In genomic region chr8:12955362-12955879, GRCm38 (mm10) we compare ENCODE assay signal across 19 mouse cellular contexts.
DNase-seq lines count a peak whose midpoint lies in the region; ATAC-seq and TF ChIP-seq lines count a peak whose summit lies in the region.
"Had no signal": no experiment of that assay in that cellular context is flagged by ENCODE, and none has a peak within 500 bp of the region (broad histone marks: within the 10 kb centered on the region; RNA-seq: fewer than 3 reads in every experiment).

No protein-coding gene starts in this region.

- no peaks in the 10 kb centered on the region for H3K79me2 ChIP-seq in myocyte (ENCODE audit: control insufficient read depth, insufficient read depth)

- no peaks in the 10 kb centered on the region for H3K36me3 ChIP-seq in kidney, embryonic 14.5 days (ENCODE audit: control insufficient read depth, insufficient read depth, low read length)
- no peaks in the 10 kb centered on the region for H3K36me3 ChIP-seq in stomach, embryonic 14.5 days (ENCODE audit: control insufficient read depth, insufficient read depth, low read length)
- no peaks in the 10 kb centered on the region for H3K36me3 ChIP-seq in stomach, postnatal 0 days (ENCODE audit: control insufficient read depth, insufficient read depth, low read length)
- H3K36me3 ChIP-seq in myocyte (ENCODE audit: control insufficient read depth, insufficient read depth), result no peaks in the 10 kb centered on the region
- H3K36me3 ChIP-seq: heart, embryonic 12.5 days had no signal

- H3K9me3 ChIP-seq in kidney, embryonic 14.5 days (ENCODE audit: control insufficient read depth, low read length), result no peaks in the 10 kb centered on the region
- no peaks in the 10 kb centered on the region for H3K9me3 ChIP-seq in stomach, embryonic 14.5 days (ENCODE audit: control insufficient read depth, low read depth, low read length)
- H3K9me3 ChIP-seq in stomach, postnatal 0 days (ENCODE audit: control insufficient read depth, low read length), result no peaks in the 10 kb centered on the region
- H3K9me3 ChIP-seq: embryonic facial prominence, embryonic 12.5 days; forebrain, embryonic 13.5 days; heart, embryonic 12.5 days; hindbrain, embryonic 12.5 days had no signal

- DNase-seq in kidney, postnatal 36 days, result no peak
- DNase-seq in stomach, postnatal 0 days (ENCODE audit: low spot score), result no peak
- DNase-seq in frontal cortex, postnatal 10 days (ENCODE audit: low spot score in 2 of 2), result no peak
- no peak for DNase-seq in ovary, adult 18-20 months (ENCODE audit: low spot score)
- DNase-seq: adrenal gland, adult 8-10 months; adrenal gland, postnatal 36 days; cerebellum, adult 11-12 months; cerebellum, postnatal 10 days; embryo, embryonic 11 days; forebrain, postnatal 0 days had no signal

- H3K4me1 ChIP-seq in kidney, embryonic 14.5 days (ENCODE audit: control insufficient read depth, insufficient read depth, low read length), result peaks cover 20% of the 10 kb centered on the region
- H3K4me1 ChIP-seq in stomach, embryonic 14.5 days (ENCODE audit: control insufficient read depth, insufficient read depth, low read length), result peaks cover 9% of the 10 kb centered on the region; the same call in 1 of the 2 replicates
- no peaks in the 10 kb centered on the region; the same call in 1 of the 2 replicates for H3K4me1 ChIP-seq in stomach, postnatal 0 days (replicated peaks; ENCODE audit: control insufficient read depth, insufficient read depth)
- H3K4me1 ChIP-seq: heart, embryonic 12.5 days had no signal

- no peaks in the 10 kb centered on the region for H3K27me3 ChIP-seq in kidney, embryonic 14.5 days (ENCODE audit: control insufficient read depth, insufficient read depth, low read length)
- H3K27me3 ChIP-seq in stomach, embryonic 14.5 days (ENCODE audit: control insufficient read depth, insufficient read depth, low read length), result no peaks in the 10 kb centered on the region
- no peaks in the 10 kb centered on the region for H3K27me3 ChIP-seq in stomach, postnatal 0 days (ENCODE audit: control insufficient read depth, insufficient read depth, low read length)
- peaks cover 52% of the 10 kb centered on the region for H3K27me3 ChIP-seq in myocyte (ENCODE audit: control insufficient read depth, insufficient read depth, insufficient read length)
- H3K27me3 ChIP-seq: embryonic facial prominence, embryonic 12.5 days; forebrain, embryonic 13.5 days; heart, embryonic 12.5 days; hindbrain, embryonic 12.5 days had no signal

- H3K27ac ChIP-seq in kidney, embryonic 14.5 days (ENCODE audit: low read depth, low read length), result no peak overlapping the region
- H3K27ac ChIP-seq in stomach, embryonic 14.5 days (ENCODE audit: low read length), result no peak overlapping the region
- no peak overlapping the region for H3K27ac ChIP-seq in stomach, postnatal 0 days (replicated peaks)
- H3K27ac ChIP-seq: embryonic facial prominence, embryonic 12.5 days; forebrain, embryonic 13.5 days; hindbrain, embryonic 12.5 days; hindbrain, postnatal 0 days had no signal

- H3ac ChIP-seq in myocyte (ENCODE audit: control insufficient read depth, insufficient read length), result no peak overlapping the region

- no peak overlapping the region for H3K4me2 ChIP-seq in kidney, embryonic 14.5 days (replicated peaks; ENCODE audit: low read depth, low read length)
- H3K4me2 ChIP-seq in stomach, embryonic 14.5 days (replicated peaks; ENCODE audit: low read depth, low read length), result no peak overlapping the region
- no peak overlapping the region for H3K4me2 ChIP-seq in stomach, postnatal 0 days (replicated peaks; ENCODE audit: low read depth)
- H3K4me2 ChIP-seq in myocyte (ENCODE audit: low read depth), result peak overlapping the region; percentile 9
- H3K4me2 ChIP-seq: embryonic facial prominence, embryonic 12.5 days; forebrain, embryonic 13.5 days; heart, embryonic 12.5 days; hindbrain, embryonic 12.5 days had no signal

- no peak for TF ChIP-seq CTCF in stomach, postnatal 0 days (IDR thresholded peaks at IDR 0.05; ENCODE audit: low read depth)

- H3K4me3 ChIP-seq in kidney, embryonic 14.5 days (ENCODE audit: low read length), result no peak overlapping the region
- no peak overlapping the region for H3K4me3 ChIP-seq in stomach, embryonic 14.5 days (ENCODE audit: low read depth, low read length)
- H3K4me3 ChIP-seq in stomach, postnatal 0 days (ENCODE audit: low read depth, low read length), result no peak overlapping the region
- no peak overlapping the region for H3K4me3 ChIP-seq in myocyte
- H3K4me3 ChIP-seq: embryonic facial prominence, embryonic 12.5 days; forebrain, embryonic 13.5 days; heart, embryonic 12.5 days; hindbrain, embryonic 12.5 days had no signal

- WGBS in kidney, embryonic 14.5 days, result 48% methylated on average over 8 of the region's 8 CpGs
- 69% methylated on average over 8 of the region's 8 CpGs for WGBS in stomach, embryonic 14.5 days
- 63% methylated on average over 8 of the region's 8 CpGs for WGBS in stomach, postnatal 0 days

- no peak overlapping the region for H3K9ac ChIP-seq in kidney, embryonic 14.5 days (ENCODE audit: low read depth, low read length)
- H3K9ac ChIP-seq in stomach, embryonic 14.5 days (replicated peaks; ENCODE audit: low read depth, low read length), result no peak overlapping the region
- H3K9ac ChIP-seq in stomach, postnatal 0 days (ENCODE audit: low read length), result no peak overlapping the region
- H3K9ac ChIP-seq: embryonic facial prominence, embryonic 12.5 days; forebrain, embryonic 13.5 days; forebrain, postnatal 0 days; heart, embryonic 12.5 days; hindbrain, embryonic 12.5 days had no signal

- no peak for TF ChIP-seq EP300 in stomach, postnatal 0 days (optimal IDR thresholded peaks at IDR 0.05)

- ATAC-seq in kidney, embryonic 14.5 days (ENCODE audit: low FRiP score, low TSS enrichment), result peak; percentile 44
- peak; percentile 9; the same call in 1 of the 2 replicates for ATAC-seq in stomach, embryonic 14.5 days (ENCODE audit: insufficient number of reproducible peaks, insufficient read depth, low FRiP score, low read depth)
- no peak for ATAC-seq in stomach, postnatal 0 days (ENCODE audit: low FRiP score, low TSS enrichment)
- peak; percentile 66 for ATAC-seq in granulocyte monocyte progenitor cell, adult 5-6 weeks (replicated peaks; ENCODE audit: poor library complexity, severe bottlenecking)
- ATAC-seq: forebrain, embryonic 13.5 days; forebrain, postnatal 0 days; hindbrain, postnatal 0 days had no signal

- TF ChIP-seq POLR2A in myocyte (IDR thresholded peaks at IDR 0.05; ENCODE audit: insufficient read length, low read depth), result no peak

TF ChIP-seq in myocyte, 11 proteins besides CTCF, POLR2A, EP300 and RAD21:
- TF ChIP-seq USF1 (IDR thresholded peaks at IDR 0.05; ENCODE audit: low read depth) (no peak), CEBPB (IDR thresholded peaks at IDR 0.05; ENCODE audit: insufficient read depth, poor library complexity, severe bottlenecking) (no peak), MYOD1 (IDR thresholded peaks at IDR 0.05; ENCODE audit: control insufficient read depth in 1 of 3, insufficient read length in 2 of 3, low read depth in 2 of 3) (peak in 2 of 3 experiments; percentile 77 to 93), MAX (IDR thresholded peaks at IDR 0.05; ENCODE audit: low read depth) (no peak), MYOG (IDR thresholded peaks at IDR 0.05; ENCODE audit: control insufficient read depth in 1 of 3, insufficient read depth in 1 of 3, insufficient read length in 2 of 3, low read depth in 2 of 3) (peak; percentile 73 to 97 (median 85)), POLR2AphosphoS2 (IDR thresholded peaks at IDR 0.05; ENCODE audit: insufficient read length, low read depth) (no peak), E2F4 (IDR thresholded peaks at IDR 0.05; ENCODE audit: insufficient read depth) (no peak), SRF (IDR thresholded peaks at IDR 0.05; ENCODE audit: control insufficient read depth, insufficient read length, low read depth) (no peak), TCF3 (IDR thresholded peaks at IDR 0.05; ENCODE audit: insufficient read length, low read depth) (peak; percentile 65)
